Mouse (Mus musculus) embryonic fibroblast, embryonic 13.5 days (primary cell): ENCODE measurements around the gene Elovl6.

ENCODE experiments used
- CTCF ChIP-seq: IDR thresholded peaks from 2 replicates; pipeline ENCODE4 v1.5.1; 2011; ENCODE audit warnings: mild to moderate bottlenecking, control low read depth, low read length, moderate library complexity, borderline replicate concordance; ENCODE audit not compliant: insufficient read depth
- POLR2A ChIP-seq: IDR thresholded peaks from 2 replicates; pipeline ENCODE4 v1.6.1; 2011; ENCODE audit warnings: low read depth, mild to moderate bottlenecking, control low read depth, low read length, moderate library complexity

DNA sequence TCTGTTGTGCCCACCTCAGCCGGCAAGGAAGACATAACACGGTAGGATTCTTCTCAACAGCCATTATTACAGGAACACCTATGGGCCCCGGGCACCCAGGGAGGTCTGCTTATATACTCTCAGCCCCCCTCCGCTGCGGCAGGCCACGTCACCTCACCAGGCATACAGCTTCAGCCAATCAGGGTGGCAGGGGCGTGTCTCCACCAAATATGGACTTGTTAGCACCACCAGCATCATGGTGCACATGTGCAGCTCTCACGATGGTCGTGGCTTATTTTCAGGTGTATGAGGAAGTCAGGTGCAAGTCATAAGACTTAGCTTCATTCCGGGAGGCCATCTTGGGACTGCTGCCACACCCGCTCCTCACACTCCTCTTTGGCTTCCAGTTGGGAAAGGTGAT lies 9.3 kb downstream of the Elovl6 start:
- TF ChIP-seq POLR2A: no peak
- no peak for TF ChIP-seq CTCF
